Mouse (Mus musculus): ENCODE data around the gene Peg3. TPM values are rescaled to one million over a fixed set of nuclear protein-coding genes. Genes with fewer than 3 reads are reported as not detected.
"Not testable (repeated sequence)": the region's sequence is repeated elsewhere in the genome, so short reads cannot be mapped to it uniquely, and the experiment has no call there.

The Peg3 gene
- polyA plus RNA-seq (2015; fragmentation: Nextera tagmentation; extraction: Ambion mirVana), result 58.6 and 63.3 TPM in 2 replicates

DNA sequence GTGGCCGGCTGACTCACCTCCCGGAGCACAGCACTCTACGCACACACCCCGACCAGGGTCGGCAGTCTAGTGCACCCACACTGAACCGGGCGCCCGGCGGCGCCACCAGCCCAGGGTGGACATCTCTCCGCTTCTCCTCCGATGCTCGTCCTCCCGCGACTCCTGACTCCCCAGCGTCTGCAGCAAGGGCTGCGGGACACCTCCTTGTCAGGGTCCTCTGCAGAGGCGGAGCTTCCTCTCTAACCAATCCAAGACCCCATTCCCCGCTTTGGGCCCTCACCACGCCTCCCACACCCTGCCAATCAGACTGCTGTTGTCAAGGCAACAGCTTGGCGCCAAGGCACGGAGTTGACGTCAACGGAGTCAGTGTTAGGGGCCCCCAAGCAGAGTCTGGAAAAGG, at the start of gene Peg3, which contains the start of gene Usp29:
Gene Peg3, minus strand, starts transcription at position 191 of the 400 bp plus-strand sequence.
Gene Usp29, plus strand, starts transcription at position 338 of the 400 bp plus-strand sequence.
- no peaks in the 10 kb centered on the region for H3K4me1 ChIP-seq (ENCODE audit: control insufficient read depth, insufficient read depth, low read length)
- peak; percentile 35 for ATAC-seq

GRCm38 (mm10) chr7:6779172-6779571, 48.9 kb upstream of the Peg3 start:
- 76% methylated on average over 5 of the region's 5 CpGs for WGBS

More for the DNA sequence above, at the start of gene Peg3, which contains the start of gene Usp29:
- peak within 1 kb of the TSS; percentile 71 for H3K9ac ChIP-seq (ENCODE audit: low read depth, low read length)
- H3K9me3 ChIP-seq (ENCODE audit: control insufficient read depth, low read length), result peaks cover 26% of the 10 kb centered on the region
- peak within 1 kb of the TSS; percentile 92 for H3K27ac ChIP-seq (ENCODE audit: low read length)
- no peaks in the 10 kb centered on the region for H3K27me3 ChIP-seq (replicated peaks; ENCODE audit: control insufficient read depth, insufficient read depth, low read length)
- peak within 1 kb of the TSS; percentile 58 for H3K4me2 ChIP-seq (ENCODE audit: low read depth, low read length)
- 46% methylated on average over 24 of the region's 24 CpGs for WGBS
- no peaks in the 10 kb centered on the region for H3K36me3 ChIP-seq (ENCODE audit: control insufficient read depth, insufficient read depth, low read length)
- peak within 1 kb of the TSS; percentile 59 for H3K4me3 ChIP-seq (ENCODE audit: low read length)

DNA sequence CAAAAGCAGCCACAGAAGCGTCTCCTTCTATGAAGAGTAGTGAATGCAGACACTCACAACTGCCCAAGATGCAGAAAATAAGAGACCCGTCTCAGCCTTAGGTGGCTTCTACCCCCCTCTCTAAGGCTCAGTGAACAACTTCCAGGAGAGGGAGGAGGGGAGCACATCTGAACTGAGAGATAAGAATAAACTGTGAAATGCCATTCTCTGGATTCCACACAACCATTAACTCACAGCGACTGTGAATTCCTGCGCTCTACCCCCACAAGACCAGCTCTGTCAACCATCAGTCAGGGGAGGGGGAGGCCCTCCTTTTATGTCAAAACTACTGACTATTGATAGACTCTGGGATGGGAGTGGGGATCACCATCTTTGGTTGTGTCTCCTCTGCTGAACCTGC, 47.5 kb upstream of the Peg3 start:
- H3K9me3 ChIP-seq (ENCODE audit: control insufficient read depth, low read length), result no peaks in the 10 kb centered on the region
- 20% methylated on average over 4 of the region's 4 CpGs for WGBS
- H3K27me3 ChIP-seq (replicated peaks; ENCODE audit: control insufficient read depth, insufficient read depth, low read length), result no peaks in the 10 kb centered on the region
- H3K9ac ChIP-seq (ENCODE audit: low read depth, low read length), result 0 out of 2 replicates have a peak overlapping the region, but pooled peaks have one; percentile 2
- ATAC-seq, result peak; percentile 37
- H3K36me3 ChIP-seq (ENCODE audit: control insufficient read depth, insufficient read depth, low read length), result no peaks in the 10 kb centered on the region
- no peak overlapping the region for H3K4me2 ChIP-seq (ENCODE audit: low read depth, low read length)
- H3K27ac ChIP-seq (ENCODE audit: low read length), result peak overlapping the region; percentile 77
- H3K4me3 ChIP-seq (ENCODE audit: low read length), result no peak overlapping the region
- peaks cover 37% of the 10 kb centered on the region for H3K4me1 ChIP-seq (ENCODE audit: control insufficient read depth, insufficient read depth, low read length)

More at GRCm38 (mm10) chr7:6779172-6779571, 48.9 kb upstream of the Peg3 start:
- no peaks in the 10 kb centered on the region for H3K27me3 ChIP-seq (replicated peaks; ENCODE audit: control insufficient read depth, insufficient read depth, low read length)
- no peak overlapping the region for H3K9ac ChIP-seq (ENCODE audit: low read depth, low read length)
- no peak overlapping the region for H3K4me2 ChIP-seq (ENCODE audit: low read depth, low read length)
- no peaks in the 10 kb centered on the region for H3K9me3 ChIP-seq (ENCODE audit: control insufficient read depth, low read length)
- H3K4me3 ChIP-seq (ENCODE audit: low read length), result no peak overlapping the region
- H3K36me3 ChIP-seq (ENCODE audit: control insufficient read depth, insufficient read depth, low read length), result no peaks in the 10 kb centered on the region
- H3K27ac ChIP-seq (ENCODE audit: low read length), result no peak overlapping the region
- peaks cover 35% of the 10 kb centered on the region for H3K4me1 ChIP-seq (ENCODE audit: control insufficient read depth, insufficient read depth, low read length)
- no peak for ATAC-seq

DNA sequence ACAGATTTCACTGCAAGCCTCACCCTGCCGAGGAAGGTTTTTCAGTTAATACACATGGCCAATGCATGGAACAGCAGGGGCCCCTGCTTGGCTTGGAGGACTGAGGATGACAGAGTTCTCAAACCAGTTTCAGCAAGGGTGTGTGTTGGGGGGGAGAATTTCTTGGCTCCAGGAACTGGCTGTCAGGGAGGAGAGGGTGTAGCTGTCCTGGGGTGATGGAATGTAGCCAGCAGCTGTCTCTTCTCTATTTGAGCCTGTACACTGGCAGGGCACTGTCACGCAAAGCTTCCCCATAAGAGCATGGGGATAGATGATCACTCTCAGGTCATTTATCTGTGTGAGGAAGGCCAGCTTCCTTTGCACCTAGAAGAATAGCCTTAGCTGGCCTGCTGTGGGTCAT, 46.9 kb upstream of the Peg3 start:
- peaks cover 37% of the 10 kb centered on the region for H3K4me1 ChIP-seq (ENCODE audit: control insufficient read depth, insufficient read depth, low read length)
- peak overlapping the region; percentile 77 for H3K27ac ChIP-seq (ENCODE audit: low read length)
- peak; percentile 71 for ATAC-seq
- H3K27me3 ChIP-seq (replicated peaks; ENCODE audit: control insufficient read depth, insufficient read depth, low read length), result no peaks in the 10 kb centered on the region
- no peak overlapping the region for H3K4me2 ChIP-seq (ENCODE audit: low read depth, low read length)
- 0 out of 2 replicates have a peak overlapping the region, but pooled peaks have one; percentile 2 for H3K9ac ChIP-seq (ENCODE audit: low read depth, low read length)
- no peaks in the 10 kb centered on the region for H3K36me3 ChIP-seq (ENCODE audit: control insufficient read depth, insufficient read depth, low read length)
- H3K4me3 ChIP-seq (ENCODE audit: low read length), result no peak overlapping the region
- no peaks in the 10 kb centered on the region for H3K9me3 ChIP-seq (ENCODE audit: control insufficient read depth, low read length)
- 34% methylated on average over 2 of the region's 2 CpGs for WGBS

- H3K36me3 ChIP-seq (ENCODE audit: control insufficient read depth, insufficient read depth, low read length), result no peaks in the 10 kb centered on the region
- H3K27ac ChIP-seq (ENCODE audit: low read length), result peak overlapping the region; percentile 77
- H3K9me3 ChIP-seq (ENCODE audit: control insufficient read depth, low read length), result no peaks in the 10 kb centered on the region
- no peaks in the 10 kb centered on the region for H3K27me3 ChIP-seq (replicated peaks; ENCODE audit: control insufficient read depth, insufficient read depth, low read length)
- H3K4me1 ChIP-seq (ENCODE audit: control insufficient read depth, insufficient read depth, low read length), result peaks cover 32% of the 10 kb centered on the region
- WGBS, result 85% methylated on average over 10 of the region's 10 CpGs
- H3K4me2 ChIP-seq (ENCODE audit: low read depth, low read length), result no peak overlapping the region
- ATAC-seq, result no peak
- H3K4me3 ChIP-seq (ENCODE audit: low read length), result no peak overlapping the region
- H3K9ac ChIP-seq (ENCODE audit: low read depth, low read length), result no peak overlapping the region
Observed at GRCm38 (mm10) chr7:6776314-6777059, 46.3 kb upstream of the Peg3 start.

DNA sequence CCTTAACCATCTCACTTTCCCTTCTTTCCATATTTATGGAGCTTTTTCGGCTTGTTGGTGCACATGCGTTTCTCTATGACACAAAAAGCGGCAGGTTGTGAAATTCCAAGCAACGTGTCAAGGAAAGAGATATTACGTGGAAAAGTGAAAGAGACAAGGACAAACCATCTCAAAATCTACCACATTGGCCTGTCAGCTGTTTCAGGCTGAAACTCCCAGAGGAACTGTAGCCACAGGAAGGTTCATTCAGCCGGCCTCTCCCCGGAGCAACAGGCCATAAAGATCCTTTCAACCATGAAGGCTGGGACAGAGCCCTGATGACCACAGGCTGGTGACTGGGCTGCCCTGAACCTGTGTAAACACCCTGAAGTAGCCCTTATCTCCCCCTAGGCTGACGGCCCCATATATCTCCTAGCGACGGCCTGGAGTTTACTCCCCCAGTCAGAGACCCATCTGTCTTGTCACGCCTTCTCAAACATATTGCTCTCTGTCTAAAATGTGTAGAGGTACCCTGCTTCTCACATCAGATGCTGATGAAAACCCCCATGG, 43.7 kb upstream of the Peg3 start:
- H3K4me1 ChIP-seq (ENCODE audit: control insufficient read depth, insufficient read depth, low read length), result peaks cover 39% of the 10 kb centered on the region
- WGBS, result 42% methylated on average over 11 of the region's 11 CpGs
- not testable (repeated sequence) for H3K27me3 ChIP-seq (replicated peaks; ENCODE audit: control insufficient read depth, insufficient read depth, low read length); H3K4me3 ChIP-seq (ENCODE audit: low read length); H3K4me2 ChIP-seq (ENCODE audit: low read depth, low read length); H3K36me3 ChIP-seq (ENCODE audit: control insufficient read depth, insufficient read depth, low read length); H3K27ac ChIP-seq (ENCODE audit: low read length); H3K9ac ChIP-seq (ENCODE audit: low read depth, low read length); H3K9me3 ChIP-seq (ENCODE audit: control insufficient read depth, low read length)
- ATAC-seq, result peak; percentile 27; the same call in 1 of the 2 replicates

DNA sequence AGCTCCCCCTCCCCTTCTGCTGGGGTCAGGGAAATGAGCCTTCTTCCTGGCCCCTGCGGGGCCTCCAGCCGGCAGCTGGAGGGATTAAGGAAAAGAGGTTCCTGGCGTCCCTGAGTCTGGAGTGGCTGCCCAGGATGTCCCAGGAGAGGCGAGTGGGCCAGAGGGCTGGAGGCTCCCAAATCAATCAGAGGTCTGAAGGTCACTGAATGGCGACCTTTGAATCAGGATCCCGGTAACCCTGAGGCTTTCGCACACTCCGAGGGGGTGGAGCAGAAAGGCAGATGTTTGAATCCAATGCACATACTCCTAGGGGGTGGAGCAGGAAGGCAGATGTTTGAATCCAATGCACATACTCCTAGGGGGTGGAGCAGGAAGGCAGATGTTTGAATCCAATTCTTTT, 40.1 kb upstream of the Peg3 start:
- no peaks in the 10 kb centered on the region for H3K27me3 ChIP-seq (replicated peaks; ENCODE audit: control insufficient read depth, insufficient read depth, low read length)
- H3K9me3 ChIP-seq (ENCODE audit: control insufficient read depth, low read length), result no peaks in the 10 kb centered on the region
- H3K9ac ChIP-seq (ENCODE audit: low read depth, low read length), result no peak overlapping the region
- no peak overlapping the region for H3K4me3 ChIP-seq (ENCODE audit: low read length)
- peaks cover 16% of the 10 kb centered on the region for H3K4me1 ChIP-seq (ENCODE audit: control insufficient read depth, insufficient read depth, low read length)
- H3K4me2 ChIP-seq (ENCODE audit: low read depth, low read length), result 0 out of 2 replicates have a peak overlapping the region, but pooled peaks have one; percentile 4
- 0 out of 2 replicates have a peak overlapping the region, but pooled peaks have one; percentile 55 for H3K27ac ChIP-seq (ENCODE audit: low read length)
- WGBS, result 2% methylated on average over 8 of the region's 8 CpGs
- ATAC-seq, result peak; percentile 87
- no peaks in the 10 kb centered on the region for H3K36me3 ChIP-seq (ENCODE audit: control insufficient read depth, insufficient read depth, low read length)

- Histone ChIP-seq H3K27ac (ENCODE audit: low read length) (no peak overlapping the region), H3K36me3 (ENCODE audit: control insufficient read depth, insufficient read depth, low read length) (no peaks in the 10 kb centered on the region), H3K9ac (ENCODE audit: low read depth, low read length) (no peak overlapping the region), H3K27me3 (replicated peaks; ENCODE audit: control insufficient read depth, insufficient read depth, low read length) (no peaks in the 10 kb centered on the region), H3K4me3 (ENCODE audit: low read length) (no peak overlapping the region), H3K9me3 (ENCODE audit: control insufficient read depth, low read length) (no peaks in the 10 kb centered on the region), H3K4me2 (ENCODE audit: low read depth, low read length) (no peak overlapping the region), H3K4me1 (ENCODE audit: control insufficient read depth, insufficient read depth, low read length) (peaks cover 5% of the 10 kb centered on the region)
- WGBS, result 46% methylated on average over 5 of the region's 5 CpGs
- ATAC-seq, result no peak
Observed at GRCm38 (mm10) chr7:6765240-6765639, 35.0 kb upstream of the Peg3 start.

DNA sequence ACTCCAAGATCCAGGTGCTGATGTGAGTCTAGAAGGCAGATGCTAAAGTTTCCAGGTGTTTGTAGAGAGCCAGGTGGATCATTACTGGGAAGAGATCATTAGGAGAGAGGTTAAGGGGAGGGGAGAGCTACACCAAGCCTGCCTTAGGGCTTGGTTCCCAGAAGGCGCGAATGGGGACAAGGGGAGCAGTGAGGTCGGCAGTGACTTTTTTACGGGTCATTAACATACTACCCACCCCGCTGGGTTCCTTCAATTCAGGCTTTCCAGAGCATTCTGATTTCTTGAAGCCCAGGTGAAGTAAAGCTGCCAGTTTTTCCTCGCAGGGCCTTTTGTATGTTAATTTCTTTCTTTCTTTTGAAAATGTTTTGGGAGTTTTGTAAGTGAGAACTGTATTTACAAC, 29.9 kb upstream of the Peg3 start:
- Histone ChIP-seq H3K4me3 (ENCODE audit: low read length) (no peak overlapping the region), H3K4me1 (ENCODE audit: control insufficient read depth, insufficient read depth, low read length) (no peaks in the 10 kb centered on the region), H3K4me2 (ENCODE audit: low read depth, low read length) (no peak overlapping the region), H3K27ac (ENCODE audit: low read length) (no peak overlapping the region), H3K9ac (ENCODE audit: low read depth, low read length) (no peak overlapping the region), H3K9me3 (ENCODE audit: control insufficient read depth, low read length) (no peaks in the 10 kb centered on the region), H3K27me3 (replicated peaks; ENCODE audit: control insufficient read depth, insufficient read depth, low read length) (no peaks in the 10 kb centered on the region), H3K36me3 (ENCODE audit: control insufficient read depth, insufficient read depth, low read length) (no peaks in the 10 kb centered on the region)
- ATAC-seq, result no peak
- 52% methylated on average over 6 of the region's 6 CpGs for WGBS
